Mouse (Mus musculus) erythroblast, embryonic 14.5 days (primary cell): ENCODE measurements around the gene Manbal. TPM values are rescaled to one million over a fixed set of nuclear protein-coding genes. Genes with fewer than 3 reads are reported as not detected.

Experiments used
- H3K27me3 ChIP-seq: 2 replicates; pipeline ENCODE4 v1.6.1; 2012; ENCODE audit warnings: inconsistent platforms; ENCODE audit not compliant: control insufficient read depth
- H3K36me3 ChIP-seq: 2 replicates; pipeline ENCODE4 v1.6.1; 2012; ENCODE audit warnings: mild to moderate bottlenecking, inconsistent platforms; ENCODE audit not compliant: control insufficient read depth
- H3K4me1 ChIP-seq: 2 replicates; pipeline ENCODE4 v1.6.1; 2012; ENCODE audit warnings: inconsistent platforms; ENCODE audit not compliant: control insufficient read depth
- H3K4me3 ChIP-seq: replicated peaks from 2 replicates; pipeline ENCODE3; 2012; ENCODE audit warnings: moderate library complexity, mild to moderate bottlenecking, inconsistent platforms
- H3K9me3 ChIP-seq: 2 replicates; pipeline ENCODE4 v1.6.1; 2012; ENCODE audit warnings: low read length, inconsistent platforms, mixed read lengths; ENCODE audit not compliant: control insufficient read depth
- GATA1 ChIP-seq: IDR thresholded peaks from 2 replicates; pipeline ENCODE4 v1.6.1; 2012; ENCODE audit warnings: low read length, inconsistent platforms, mixed read lengths
- TAL1 ChIP-seq: IDR thresholded peaks from 3 replicates; pipeline ENCODE4 v1.6.1; 2012; ENCODE audit warnings: low read length, inconsistent platforms, mixed read lengths
- polyA plus RNA-seq: library from polyadenylated mRNA; stranded (reverse); fragments of >175 nt; gene quantifications from 2 replicates; pipeline ENCODE4 v1.2.3, GENCODE M21; 2012

The Manbal gene
- polyA plus RNA-seq, 1 experiment: 3.7 TPM

DNA sequence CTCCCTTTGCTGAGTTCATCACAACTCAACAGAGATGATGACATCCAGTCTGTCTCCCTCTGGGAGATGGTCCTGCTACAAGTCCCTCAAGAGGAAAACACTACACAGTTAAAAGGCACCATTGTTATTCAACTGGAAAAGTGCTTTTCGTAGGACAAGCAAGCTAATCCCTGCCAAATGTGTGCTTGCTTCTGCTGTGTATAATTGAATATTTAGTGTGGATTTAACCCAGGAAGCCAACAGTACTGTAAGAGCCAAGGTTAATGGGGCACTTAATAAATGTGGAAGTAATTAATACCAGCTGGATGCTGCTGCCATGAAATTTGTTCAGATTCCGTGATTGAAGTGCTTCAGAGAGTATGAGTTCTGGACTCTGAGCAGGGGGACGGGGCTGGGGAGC, 13.3 kb upstream of the Manbal start:
- no peaks in the 10 kb centered on the region for H3K36me3 ChIP-seq
- no peaks in the 10 kb centered on the region for H3K27me3 ChIP-seq
- no peaks in the 10 kb centered on the region for H3K4me1 ChIP-seq
- TF ChIP-seq TAL1 (no peak), GATA1 (no peak)
- H3K9me3 ChIP-seq: peaks cover 4% of the 10 kb centered on the region; the same call in 1 of the 2 replicates
- no peak overlapping the region for H3K4me3 ChIP-seq

- Histone ChIP-seq H3K36me3 (no peaks in the 10 kb centered on the region), H3K9me3 (peaks cover 3% of the 10 kb centered on the region; the same call in 1 of the 2 replicates), H3K4me3 (no peak overlapping the region), H3K4me1 (no peaks in the 10 kb centered on the region), H3K27me3 (no peaks in the 10 kb centered on the region)
- TF ChIP-seq GATA1 (no peak), TAL1 (no peak)
These were observed 7.4 kb upstream of the Manbal start for GRCm38 (mm10) chr2:157360028-157360427.

DNA sequence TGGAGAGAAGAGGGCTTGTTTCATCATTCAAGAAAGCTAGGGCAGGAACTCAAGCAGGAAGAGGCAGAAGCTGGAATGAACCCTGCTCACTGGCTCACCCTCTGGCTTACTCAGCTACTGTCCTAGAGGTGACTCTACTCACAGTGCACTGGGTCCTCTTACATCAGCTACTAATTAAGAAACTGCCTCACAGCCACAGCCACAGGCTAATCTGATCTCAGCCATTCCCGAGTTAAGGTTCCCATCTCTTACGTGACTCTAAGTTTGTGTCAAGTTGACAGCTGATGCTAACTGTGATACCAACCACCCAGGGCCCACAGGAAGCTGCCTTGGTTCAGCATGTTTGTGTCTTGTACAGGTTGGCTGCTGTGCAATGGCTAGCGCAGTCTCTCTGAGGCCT, 4.4 kb upstream of the Manbal start:
- H3K4me1 ChIP-seq: peaks cover 15% of the 10 kb centered on the region
- H3K9me3 ChIP-seq: no peaks in the 10 kb centered on the region
- TF ChIP-seq GATA1 (no peak), TAL1 (no peak)
- H3K36me3 ChIP-seq: no peaks in the 10 kb centered on the region
- H3K4me3 ChIP-seq: no peak overlapping the region
- no peaks in the 10 kb centered on the region for H3K27me3 ChIP-seq

DNA sequence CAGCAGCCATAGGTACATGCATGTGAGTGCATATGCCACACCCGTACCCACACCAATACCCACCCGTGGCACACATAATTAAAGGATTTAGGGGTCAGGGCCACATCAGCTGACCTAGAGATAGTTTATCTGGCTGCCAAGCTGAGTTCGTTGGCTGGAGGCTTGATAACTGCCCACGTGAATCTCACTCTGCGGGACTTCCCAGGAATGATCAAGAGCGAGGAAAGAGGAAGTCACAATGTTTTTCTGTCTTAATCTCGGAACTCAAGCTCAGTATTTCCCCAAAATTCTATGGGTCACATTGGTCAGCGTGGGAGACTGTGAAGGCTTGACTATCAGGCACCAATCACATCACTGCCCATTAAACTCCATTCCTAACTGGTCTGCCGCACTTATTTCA, 632 bp upstream of the Manbal start:
- Histone ChIP-seq H3K27me3 (no peaks in the 10 kb centered on the region), H3K4me3 (peak overlapping the region; percentile 94), H3K9me3 (no peaks in the 10 kb centered on the region), H3K4me1 (peaks cover 24% of the 10 kb centered on the region), H3K36me3 (peaks cover 10% of the 10 kb centered on the region)
- TF ChIP-seq GATA1 (no peak), TAL1 (no peak)

DNA sequence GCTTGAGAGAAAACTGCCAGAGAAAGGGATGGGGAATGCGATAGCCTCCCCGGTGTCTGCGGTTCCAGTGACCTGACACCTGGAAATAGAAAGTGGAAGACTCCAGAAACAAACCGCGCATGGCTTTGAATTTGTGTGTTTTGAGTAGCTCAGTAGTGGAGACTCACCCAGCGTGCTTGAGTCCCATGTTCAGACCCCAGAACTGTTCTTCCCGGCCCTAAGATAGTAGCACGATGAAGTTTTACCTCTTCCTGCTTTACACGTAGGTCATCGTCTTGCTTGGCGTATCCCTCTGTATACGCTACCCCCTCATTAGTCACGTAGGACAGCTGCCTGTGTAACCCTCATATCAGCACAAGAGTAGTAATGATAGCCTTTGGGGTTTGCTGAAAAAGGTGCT, 597 bp downstream of the Manbal start:
- TF ChIP-seq GATA1 (no peak), TAL1 (no peak)

DNA sequence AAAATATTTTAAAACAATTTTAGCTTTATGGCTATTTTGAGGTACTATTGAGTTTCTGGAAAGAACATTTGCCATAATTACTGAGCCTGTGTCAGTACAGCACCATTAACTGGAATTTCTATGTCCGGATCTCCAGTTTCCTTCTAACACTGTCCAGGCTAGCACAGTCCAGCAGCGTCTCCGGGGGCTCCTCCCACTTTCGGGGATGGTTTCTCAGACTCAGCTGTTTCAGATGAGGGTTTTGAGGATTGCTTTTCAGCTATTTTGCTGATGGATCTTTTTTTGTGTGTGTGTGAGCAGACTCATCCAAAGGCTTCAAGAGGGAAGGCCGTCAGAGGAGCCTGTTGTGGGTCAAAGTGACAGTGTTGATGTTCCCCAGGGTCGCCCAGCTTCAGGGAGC, 4.3 kb downstream of the Manbal start:
- Histone ChIP-seq H3K4me3 (no peak overlapping the region), H3K9me3 (no peaks in the 10 kb centered on the region), H3K4me1 (peaks cover 21% of the 10 kb centered on the region), H3K36me3 (peaks cover 24% of the 10 kb centered on the region), H3K27me3 (no peaks in the 10 kb centered on the region)
- TF ChIP-seq GATA1 (no peak), TAL1 (no peak)

More for the DNA sequence above, 597 bp downstream of the Manbal start:
- Histone ChIP-seq H3K9me3 (no peaks in the 10 kb centered on the region), H3K27me3 (no peaks in the 10 kb centered on the region), H3K4me3 (peak overlapping the region; percentile 94), H3K4me1 (peaks cover 24% of the 10 kb centered on the region), H3K36me3 (peaks cover 14% of the 10 kb centered on the region)

GRCm38 (mm10) chr2:157373681-157374080, 6.3 kb downstream of the Manbal start:
- H3K4me3 ChIP-seq: no peak overlapping the region
- TF ChIP-seq TAL1: no peak
- no peak for TF ChIP-seq GATA1
- peaks cover 7% of the 10 kb centered on the region for H3K4me1 ChIP-seq
- no peaks in the 10 kb centered on the region for H3K9me3 ChIP-seq
- peaks cover 24% of the 10 kb centered on the region for H3K36me3 ChIP-seq
- H3K27me3 ChIP-seq: no peaks in the 10 kb centered on the region

DNA sequence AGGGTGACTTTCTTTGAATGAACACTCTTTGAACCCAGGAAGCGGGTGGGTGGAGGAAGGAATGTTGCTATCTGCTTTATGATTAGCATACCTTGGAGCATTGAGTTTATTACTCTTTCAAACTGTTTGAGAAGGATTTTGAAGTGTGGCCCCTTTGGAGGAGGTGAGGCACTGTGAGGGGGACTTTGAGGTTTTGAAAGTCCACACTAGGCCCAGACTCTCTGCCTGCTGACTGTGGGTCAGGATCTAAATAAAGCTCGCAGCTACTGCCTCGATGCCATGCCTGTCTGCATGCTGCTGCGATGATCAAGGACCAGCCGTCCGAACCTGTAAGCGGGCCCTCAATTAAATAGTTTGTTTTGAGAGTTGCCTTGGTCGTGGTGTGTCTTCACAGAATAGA, 7.7 kb downstream of the Manbal start:
- Histone ChIP-seq H3K36me3 (peaks cover 27% of the 10 kb centered on the region), H3K4me1 (peaks cover 3% of the 10 kb centered on the region), H3K27me3 (no peaks in the 10 kb centered on the region), H3K9me3 (no peaks in the 10 kb centered on the region), H3K4me3 (no peak overlapping the region)
- TF ChIP-seq GATA1: no peak
- no peak for TF ChIP-seq TAL1

GRCm38 (mm10) chr2:157375794-157376757, 8.7 kb downstream of the Manbal start:
- H3K4me3 ChIP-seq: no peak overlapping the region
- H3K4me1 ChIP-seq: peaks cover 3% of the 10 kb centered on the region; the same call in 1 of the 2 replicates
- H3K36me3 ChIP-seq: peaks cover 26% of the 10 kb centered on the region

More at GRCm38 (mm10) chr2:157375794-157376757, 8.7 kb downstream of the Manbal start:
- Histone ChIP-seq H3K27me3 (no peaks in the 10 kb centered on the region), H3K9me3 (no peaks in the 10 kb centered on the region)
- TF ChIP-seq GATA1 (no peak), TAL1 (no peak)
